Mouse (Mus musculus) liver, postnatal 0 days (tissue): ENCODE measurements around the gene Psen2. TPM values are rescaled to one million over a fixed set of nuclear protein-coding genes. Genes with fewer than 3 reads are reported as not detected.

ENCODE experiments used
- ATAC-seq: fragments of 200-750 bp; cut with Nextera tagmentation; 2 replicates; pipeline ENCODE4 v1.8.0; 2017; ENCODE audit warnings: mild to moderate bottlenecking, moderate library complexity
- DNase-seq: peaks from one replicate; pipeline ENCODE4 v3.0.0-alpha.2; 2016
- H3K27ac ChIP-seq: fragments of 300-500 bp; sonication (generic); 2 replicates; pipeline ENCODE4 v1.5.1; 2014; ENCODE audit warnings: antibody characterized with exemption, moderate library complexity, mild to moderate bottlenecking, low read depth
- H3K27me3 ChIP-seq: fragments of 300-500 bp; sonication (generic); 2 replicates; pipeline ENCODE4 v1.6.1; 2014; ENCODE audit warnings: low read length, control low read depth, mixed read lengths; ENCODE audit not compliant: insufficient read depth
- H3K36me3 ChIP-seq: fragments of 300-500 bp; sonication (generic); replicated peaks from 2 replicates; pipeline ENCODE4 v1.6.1; 2014; ENCODE audit warnings: mild to moderate bottlenecking, control low read depth, low read length, moderate library complexity, mixed read lengths; ENCODE audit not compliant: insufficient read depth
- H3K4me1 ChIP-seq: fragments of 300-500 bp; sonication (generic); 2 replicates; pipeline ENCODE4 v1.6.1; 2014; ENCODE audit warnings: antibody characterized with exemption, mild to moderate bottlenecking, control low read depth; ENCODE audit not compliant: insufficient read depth
- H3K4me2 ChIP-seq: fragments of 300-500 bp; sonication (generic); 2 replicates; pipeline ENCODE4 v1.6.1; 2014; ENCODE audit warnings: low read depth, mild to moderate bottlenecking, low read length, moderate library complexity, mixed read lengths
- H3K4me3 ChIP-seq: fragments of 300-500 bp; sonication (generic); 2 replicates; pipeline ENCODE4 v1.5.1; 2014; ENCODE audit warnings: low read depth, low read length
- H3K9ac ChIP-seq: fragments of 300-500 bp; sonication (generic); replicated peaks from 2 replicates; pipeline ENCODE4 v1.6.1; 2014; ENCODE audit warnings: mild to moderate bottlenecking, moderate library complexity
- H3K9me3 ChIP-seq: fragments of 300-500 bp; sonication (generic); 2 replicates; pipeline ENCODE4 v1.6.1; 2016; ENCODE audit warnings: mild to moderate bottlenecking, control low read depth, low read length, mixed read lengths
- CTCF ChIP-seq: sonication (generic); IDR thresholded peaks from 2 replicates; pipeline ENCODE4 v1.5.1; 2016; ENCODE audit warnings: antibody characterized with exemption, low read depth
- EP300 ChIP-seq: IDR thresholded peaks from 2 replicates; pipeline ENCODE4 v1.6.1; 2016; ENCODE audit warnings: antibody characterized with exemption, low read depth, mild to moderate bottlenecking
- WGBS: fragments of 180-500 bp; shearing (Covaris S2); extraction: QIAGEN DNeasy Blood & Tissue Kit; methylation state at CpG from one replicate; pipeline ENCODE4 v1.1.7; 2014; ENCODE audit not compliant: insufficient replicate concordance; 5-methylcytosine and 5-hydroxymethylcytosine counted together
- polyA plus RNA-seq: library from polyadenylated mRNA; unstranded; fragments of >200 nt; fragmentation: Nextera tagmentation; extraction: Ambion mirVana; gene quantifications from 2 replicates; pipeline ENCODE4 v1.2.1, GENCODE M21; 2015

Psen2 gene
- polyA plus RNA-seq, 1 experiment from 2014 or later = 25.6 TPM

DNA sequence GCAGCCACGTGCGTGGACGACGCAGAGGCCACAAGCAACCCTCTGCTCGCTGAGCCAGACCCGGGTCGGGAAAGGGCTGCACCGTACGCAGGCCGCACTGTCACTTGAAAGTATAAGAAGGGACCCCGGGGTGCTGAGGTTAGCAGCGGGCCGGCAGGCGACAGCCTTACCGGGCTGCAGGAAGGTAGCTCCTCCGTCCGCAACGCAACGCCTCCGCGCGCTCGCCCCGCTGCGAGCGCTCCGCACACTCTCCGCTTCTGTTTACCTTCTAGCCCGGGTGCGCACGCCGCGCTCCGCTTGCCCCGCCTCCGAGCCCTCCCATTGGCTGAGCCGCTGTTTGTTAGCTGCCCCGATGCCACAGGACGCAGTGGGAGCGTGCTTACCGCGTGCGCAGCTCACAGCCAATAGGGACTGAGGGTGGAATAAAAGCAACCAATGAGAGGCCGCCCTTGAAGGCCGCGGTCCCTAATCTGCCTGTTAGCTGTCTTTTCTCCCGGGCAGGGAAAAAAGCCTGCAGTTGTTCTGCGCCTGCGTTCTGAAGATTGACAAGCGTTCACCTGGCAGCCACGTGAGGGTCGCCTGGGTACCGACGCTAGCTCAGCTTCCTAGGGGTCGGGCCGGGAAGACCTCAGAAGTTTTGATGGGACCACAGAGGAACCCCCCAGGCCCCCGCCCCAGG, 67.4 kb downstream of the Psen2 start:
- no peaks in the 10 kb centered on the region for H3K36me3 ChIP-seq
- H3K9me3 ChIP-seq = no peaks in the 10 kb centered on the region
- TF ChIP-seq CTCF (no peak), EP300 (no peak)
- under 1% methylated on average over 57 of the region's 57 CpGs for WGBS
- ATAC-seq (peak; percentile 95), DNase-seq (peak; percentile 99)
- peak overlapping the region; percentile 62 for H3K4me3 ChIP-seq
- H3K4me1 ChIP-seq = peaks cover 40% of the 10 kb centered on the region
- H3K27ac ChIP-seq = peak overlapping the region; percentile 85
- H3K4me2 ChIP-seq = peak overlapping the region; percentile 76
- H3K27me3 ChIP-seq = no peaks in the 10 kb centered on the region
- peak overlapping the region; percentile 67 for H3K9ac ChIP-seq

GRCm38 (mm10) chr1:180194781-180195471, 68.3 kb downstream of the Psen2 start:
- H3K9ac ChIP-seq = peak overlapping the region; percentile 67
- ATAC-seq (peak; percentile 70), DNase-seq (peak; percentile 68)
- TF ChIP-seq EP300 = 0 out of 2 replicates have a peak, but pooled peaks have one; percentile 1
- TF ChIP-seq CTCF = no peak
- H3K4me3 ChIP-seq = peak overlapping the region; percentile 62
- H3K4me2 ChIP-seq = peak overlapping the region; percentile 76
- H3K27me3 ChIP-seq = no peaks in the 10 kb centered on the region
- peak overlapping the region; percentile 85 for H3K27ac ChIP-seq
- peaks cover 40% of the 10 kb centered on the region for H3K4me1 ChIP-seq
- no peaks in the 10 kb centered on the region for H3K9me3 ChIP-seq
- 15% methylated on average over 9 of the region's 9 CpGs for WGBS
- H3K36me3 ChIP-seq = no peaks in the 10 kb centered on the region

DNA sequence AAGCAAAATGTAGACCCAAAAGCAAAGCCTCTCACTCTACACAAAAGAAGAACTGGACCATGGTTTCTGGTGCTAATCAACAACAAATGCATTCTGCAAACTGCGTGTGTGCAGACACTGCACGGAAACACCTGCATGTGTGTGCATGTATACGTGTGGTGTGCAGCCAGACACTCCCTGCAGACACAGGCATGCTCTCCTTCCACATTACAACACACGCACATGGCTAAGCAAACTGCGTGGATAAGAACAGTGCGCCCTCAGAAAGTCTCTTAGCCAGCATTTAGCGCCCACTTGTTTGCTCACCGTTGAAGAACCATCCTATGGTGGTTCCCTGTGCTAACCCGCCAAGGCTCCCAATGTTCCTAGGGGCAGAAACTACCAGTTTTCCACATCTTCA, 69.2 kb downstream of the Psen2 start:
- peak overlapping the region; percentile 62 for H3K4me3 ChIP-seq
- H3K9me3 ChIP-seq = no peaks in the 10 kb centered on the region
- no peak overlapping the region for H3K9ac ChIP-seq
- WGBS = 80% methylated on average over 9 of the region's 9 CpGs
- no peaks in the 10 kb centered on the region for H3K36me3 ChIP-seq
- H3K27ac ChIP-seq = peak overlapping the region; percentile 85
- H3K4me2 ChIP-seq = peak overlapping the region; percentile 76
- no peaks in the 10 kb centered on the region for H3K27me3 ChIP-seq
- TF ChIP-seq CTCF (no peak), EP300 (no peak)
- ATAC-seq (no peak), DNase-seq (no peak)
- peaks cover 40% of the 10 kb centered on the region for H3K4me1 ChIP-seq

- no peak for ATAC-seq
- 76% methylated on average over 8 of the region's 8 CpGs for WGBS
Observed at GRCm38 (mm10) chr1:180193391-180193935, 69.8 kb downstream of the Psen2 start.

DNA sequence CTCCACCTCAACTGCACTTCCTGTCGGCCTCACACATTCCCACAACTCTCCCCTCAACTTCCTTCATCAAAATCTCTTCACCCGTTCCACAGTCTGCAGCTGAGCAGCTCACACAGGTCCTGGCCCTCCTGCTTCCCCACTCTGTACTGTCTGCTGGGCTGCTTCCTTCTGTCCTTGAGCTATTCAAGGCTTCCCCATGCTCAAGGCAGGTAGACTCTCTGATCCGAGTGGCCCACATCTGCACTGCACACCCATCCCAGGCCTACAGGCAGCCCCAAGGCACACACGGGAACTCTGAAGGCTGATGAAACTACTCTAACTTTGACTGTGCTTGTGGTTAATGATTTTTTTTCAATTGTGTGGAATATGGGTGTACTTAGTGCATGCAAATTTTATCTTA, 70.4 kb downstream of the Psen2 start:
- DNase-seq = no peak
- no peak overlapping the region for H3K4me3 ChIP-seq
- TF ChIP-seq EP300 = no peak
- no peak for TF ChIP-seq CTCF
- H3K9ac ChIP-seq = peak overlapping the region; percentile 36
- H3K27me3 ChIP-seq = no peaks in the 10 kb centered on the region
- H3K9me3 ChIP-seq = no peaks in the 10 kb centered on the region
- H3K27ac ChIP-seq = peak overlapping the region; percentile 85; the same call in 1 of the 2 replicates
- ATAC-seq = no peak
- peak overlapping the region; percentile 41; the same call in 1 of the 2 replicates for H3K4me2 ChIP-seq
- 15% methylated on average over 4 of the region's 4 CpGs for WGBS
- no peaks in the 10 kb centered on the region for H3K36me3 ChIP-seq
- H3K4me1 ChIP-seq = peaks cover 40% of the 10 kb centered on the region

More at GRCm38 (mm10) chr1:180193391-180193935, 69.8 kb downstream of the Psen2 start:
- no peak overlapping the region for H3K4me3 ChIP-seq
- DNase-seq = no peak
- H3K36me3 ChIP-seq = no peaks in the 10 kb centered on the region
- H3K27me3 ChIP-seq = no peaks in the 10 kb centered on the region
- H3K4me2 ChIP-seq = peak overlapping the region; percentile 76
- H3K9me3 ChIP-seq = no peaks in the 10 kb centered on the region
- TF ChIP-seq CTCF (no peak), EP300 (no peak)
- H3K27ac ChIP-seq = peak overlapping the region; percentile 85; the same call in 1 of the 2 replicates
- H3K9ac ChIP-seq = no peak overlapping the region
- H3K4me1 ChIP-seq = peaks cover 40% of the 10 kb centered on the region

- Histone ChIP-seq H3K36me3 (no peaks in the 10 kb centered on the region), H3K4me2 (no peak overlapping the region), H3K9me3 (no peaks in the 10 kb centered on the region), H3K27ac (no peak overlapping the region), H3K4me1 (peaks cover 40% of the 10 kb centered on the region), H3K4me3 (no peak overlapping the region), H3K27me3 (no peaks in the 10 kb centered on the region), H3K9ac (no peak overlapping the region; the same call in 1 of the 2 replicates)
- no peak for TF ChIP-seq CTCF
- TF ChIP-seq EP300 = no peak
- 49% methylated on average over 7 of the region's 7 CpGs for WGBS
- DNase-seq (no peak), ATAC-seq (no peak)
Observed at GRCm38 (mm10) chr1:180191651-180192220, 71.5 kb downstream of the Psen2 start.
